Mouse (Mus musculus) R1 (cell line): ENCODE data around the gene Canx.
A peak's percentile ranks its signal among the peaks of the same experiment; 100 is the strongest.

Experiments
- DNase-seq: peaks from one replicate; pipeline ENCODE4 v3.0.0-alpha.2; 2018; ENCODE audit warnings: low read depth, low spot score

Canx gene

DNA sequence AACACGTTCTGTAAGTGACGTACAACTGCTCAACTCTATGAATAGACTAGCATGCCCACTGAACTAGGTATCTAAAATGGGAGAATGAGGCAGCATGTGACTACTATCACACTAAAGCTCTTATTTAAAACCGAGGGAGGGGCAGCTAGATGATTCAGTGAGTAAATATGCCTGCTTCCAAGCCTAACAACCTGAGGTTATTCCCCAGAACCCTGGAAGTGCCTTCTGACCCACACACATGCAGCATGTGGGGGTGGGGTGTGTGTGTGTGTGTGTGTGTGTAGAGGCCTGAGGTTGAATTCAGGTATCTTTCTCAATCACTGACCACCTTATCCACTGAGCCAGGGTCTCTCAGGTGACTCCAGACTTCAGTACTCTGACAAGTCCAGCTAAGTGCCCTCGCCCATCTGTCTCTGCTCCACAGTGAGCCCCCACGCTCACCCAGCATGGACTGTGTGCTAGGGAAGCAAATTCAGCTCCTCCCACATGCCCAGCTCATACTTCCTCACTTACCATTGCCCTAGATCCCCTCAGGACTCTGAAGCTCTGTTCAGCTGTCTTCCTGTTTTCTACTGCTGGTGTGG is 49.8 kb downstream of the Canx start:
- no peak for DNase-seq

DNA sequence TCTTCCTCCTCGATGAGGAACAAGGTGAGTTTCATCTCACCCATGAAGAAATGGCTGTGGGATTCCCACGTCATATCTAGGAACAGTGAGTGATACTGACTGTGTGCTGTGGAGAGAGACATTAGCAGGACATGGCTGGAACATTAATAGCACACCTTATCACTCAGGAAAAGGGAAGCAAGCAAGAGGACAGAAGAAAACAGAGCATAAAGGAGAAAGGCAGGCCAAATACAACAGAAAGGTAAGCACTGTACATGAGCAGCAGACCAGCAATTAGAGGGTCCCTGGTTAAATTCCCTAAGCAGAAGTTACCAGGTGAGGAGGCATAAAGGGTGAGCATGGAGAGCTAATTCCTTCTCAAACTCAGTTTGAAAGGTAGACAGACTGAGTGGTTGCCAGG is 50.4 kb downstream of the Canx start:
- no peak for DNase-seq

DNA sequence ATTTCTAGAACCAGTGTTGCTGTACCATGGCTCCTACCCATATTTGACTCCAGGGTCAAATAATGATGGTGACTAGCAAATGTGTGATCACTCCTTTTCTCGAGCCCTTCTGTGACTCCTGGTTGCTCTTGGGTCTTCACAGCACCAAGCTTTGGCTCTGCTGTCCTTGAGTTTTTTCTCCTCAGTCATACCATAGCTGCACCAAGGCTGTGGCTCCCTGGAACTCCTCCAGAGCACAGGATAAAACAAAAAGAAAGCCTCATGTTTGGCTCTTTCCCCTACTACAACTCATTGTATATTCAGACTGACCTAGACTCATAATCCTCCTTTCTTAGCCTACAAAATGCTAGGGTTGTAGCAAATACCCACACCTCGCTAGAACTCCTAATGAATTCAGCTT is 52.7 kb downstream of the Canx start:
- DNase-seq, result no peak

DNA sequence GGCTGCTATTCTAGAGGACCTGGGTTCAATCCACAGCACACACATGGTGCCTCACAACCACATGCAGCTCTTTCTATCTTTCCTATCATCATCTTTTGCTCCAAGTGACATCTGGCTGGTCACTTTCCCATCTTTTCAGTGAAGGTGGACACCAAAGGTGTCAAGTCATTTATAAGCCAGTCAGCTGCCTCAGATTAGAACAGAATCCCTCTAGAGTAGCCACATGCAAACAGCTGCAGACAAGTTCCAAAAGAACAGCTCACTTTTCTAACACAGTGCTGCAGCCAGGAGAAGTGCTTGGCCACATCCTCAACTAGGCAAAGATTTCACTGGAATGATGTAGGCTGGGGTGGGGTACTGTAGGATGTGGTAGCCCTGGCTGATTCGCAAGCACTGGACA is 55.6 kb downstream of the Canx start:
- DNase-seq, result no peak

GRCm38 (mm10) chr11:50269163-50269562 is 56.3 kb downstream of the Canx start:
- peak; percentile 58 for DNase-seq

- DNase-seq, result no peak
Observed at GRCm38 (mm10) chr11:50266997-50267396, 58.5 kb downstream of the Canx start.

- no peak for DNase-seq
Observed at GRCm38 (mm10) chr11:50265931-50266330, 59.5 kb downstream of the Canx start.

DNA sequence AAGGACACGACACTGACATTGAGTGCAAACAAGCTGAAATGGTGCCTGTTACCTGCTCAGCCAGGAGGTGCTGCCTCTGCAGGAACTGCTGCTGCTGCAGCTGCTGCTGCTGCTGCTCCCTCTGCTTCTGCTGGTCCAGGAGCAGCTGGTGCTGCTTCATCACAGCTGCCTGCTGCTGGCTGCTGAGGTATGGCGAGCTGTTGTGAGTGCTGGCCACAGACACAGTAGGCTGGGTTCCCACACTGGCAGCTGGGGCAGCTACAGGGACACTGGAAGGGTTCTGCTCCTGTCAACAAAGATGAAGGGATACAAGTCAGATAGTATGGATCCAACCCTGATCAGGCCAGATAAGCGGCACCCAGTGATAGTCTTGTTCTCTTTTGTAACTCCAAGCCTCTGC is 62.3 kb downstream of the Canx start:
- no peak for DNase-seq

GRCm38 (mm10) chr11:50262020-50262419 is 63.5 kb downstream of the Canx start:
- no peak for DNase-seq

DNA sequence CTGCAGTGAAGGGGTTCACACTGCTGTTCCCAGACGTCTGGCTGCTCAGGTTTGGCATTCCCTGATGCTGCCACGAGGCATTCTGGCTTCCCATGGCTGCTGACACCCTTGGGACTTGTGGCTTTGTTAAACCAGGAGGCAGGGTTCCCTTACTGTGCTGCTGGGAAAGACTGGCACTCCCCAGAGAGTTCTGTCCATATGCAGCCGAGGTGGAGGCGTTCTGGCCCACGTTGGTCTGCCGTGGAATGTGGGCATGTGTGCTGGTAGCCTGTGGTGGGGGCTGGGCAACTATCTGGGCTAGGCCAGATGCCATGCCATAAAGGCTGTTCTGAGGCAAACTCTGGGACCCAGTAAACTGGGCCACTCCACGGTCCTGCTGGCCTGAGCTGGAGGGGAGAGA is 67.2 kb downstream of the Canx start:
- no peak for DNase-seq

GRCm38 (mm10) chr11:50256615-50257014 is 68.9 kb downstream of the Canx start:
- no peak for DNase-seq

GRCm38 (mm10) chr11:50254010-50254580 is 71.4 kb downstream of the Canx start:
- no peak for DNase-seq

- DNase-seq, result no peak
Observed at GRCm38 (mm10) chr11:50253393-50253792, 72.1 kb downstream of the Canx start.

- DNase-seq, result no peak
Observed at GRCm38 (mm10) chr11:50252684-50253265, 72.7 kb downstream of the Canx start.

GRCm38 (mm10) chr11:50252166-50252565 is 73.3 kb downstream of the Canx start:
- peak; percentile 54 for DNase-seq

GRCm38 (mm10) chr11:50248473-50249171 is 76.9 kb downstream of the Canx start:
- peak; percentile 69 for DNase-seq

- DNase-seq, result no peak
Observed at GRCm38 (mm10) chr11:50245269-50245668, 80.2 kb downstream of the Canx start.
